Mouse (Mus musculus) gastrocnemius, postnatal 25 days (tissue): ENCODE data around the gene Ror1. TPM values are rescaled to one million over a fixed set of nuclear protein-coding genes. Genes with fewer than 3 reads are reported as not detected.

Experiments used
- DNase-seq: peaks from one replicate; pipeline ENCODE4 v3.0.0; 2022
- total RNA-seq, 2 experiments: library from RNA; stranded (reverse); gene quantifications; 1 replicate in 1 of 2; 2 replicates in 1 of 2; pipeline ENCODE4 v1.2.3; 2021

Gene Ror1
- total RNA-seq, 2 experiments from 2014 or later = 1.9 to 2.4 TPM

DNA sequence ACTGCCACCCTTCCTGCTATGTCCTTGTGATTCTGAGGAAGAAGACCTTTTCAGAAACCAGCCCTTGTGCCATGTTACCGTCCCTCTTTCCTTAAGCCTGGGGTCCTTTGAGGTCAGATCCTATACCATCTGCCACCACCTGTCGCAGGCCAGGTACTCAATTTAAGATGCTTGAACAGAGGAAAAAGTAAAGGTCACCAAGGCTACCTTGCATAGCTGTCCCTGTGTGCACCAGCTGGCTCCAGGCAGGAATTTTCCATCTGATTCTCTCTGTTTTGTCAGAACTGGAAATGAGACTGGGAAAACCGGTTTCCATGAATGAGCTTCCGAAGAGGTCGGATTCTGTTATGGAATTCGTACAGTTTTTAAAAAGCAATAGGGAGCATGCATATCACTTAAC, 294.8 kb downstream of the Ror1 start:
- DNase-seq = no peak

DNA sequence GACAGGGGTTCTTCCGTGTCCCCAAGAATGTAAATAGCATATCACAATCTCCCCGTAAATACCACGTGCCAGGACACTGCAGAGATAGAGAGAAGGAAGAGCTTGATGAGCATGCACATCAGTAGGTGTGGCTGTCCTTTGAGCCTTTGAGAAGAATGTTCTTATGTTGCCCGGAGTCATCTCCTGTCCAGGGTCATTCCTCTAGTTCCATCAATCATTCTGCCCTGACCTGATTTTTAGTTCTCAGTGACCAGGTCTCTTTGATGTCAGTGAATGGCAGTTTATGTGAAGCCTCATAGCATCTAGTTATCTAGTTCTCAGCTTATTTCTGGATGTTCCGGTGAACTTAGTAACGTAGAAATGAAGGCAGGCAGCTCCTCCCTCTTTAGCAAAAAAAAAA, 295.4 kb downstream of the Ror1 start:
- DNase-seq = no peak

DNA sequence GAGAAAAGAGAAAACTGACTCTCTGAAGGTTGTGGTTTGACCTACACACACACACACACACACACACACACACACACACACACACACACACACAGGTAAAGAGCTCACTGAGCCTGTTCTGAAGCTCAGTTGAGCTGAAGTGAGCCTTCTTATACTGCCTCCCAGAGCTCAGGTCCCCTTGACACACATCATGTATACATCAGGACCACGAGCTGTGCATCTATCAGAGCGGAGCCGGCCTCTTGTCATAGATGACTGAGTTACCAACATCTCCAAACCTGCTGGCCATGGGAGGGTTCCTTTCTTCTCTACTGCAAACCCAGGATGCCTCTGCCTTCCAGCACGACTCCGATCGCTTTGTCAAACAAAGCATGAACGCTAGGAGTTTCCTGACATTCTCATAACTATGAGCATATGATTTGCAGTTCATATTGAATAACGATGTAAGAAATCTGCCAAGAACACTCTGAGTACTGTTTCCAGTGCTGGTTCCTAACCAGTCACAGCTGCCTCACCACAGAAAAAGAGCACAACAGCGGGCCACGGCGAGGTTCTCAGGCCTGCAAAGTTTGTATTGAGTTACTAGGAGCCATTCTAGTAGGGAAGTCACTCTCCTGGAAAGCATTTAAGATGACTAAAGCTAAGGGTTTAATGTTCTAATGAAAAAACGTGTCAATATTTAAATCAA, 297.9 kb downstream of the Ror1 start:
- no peak for DNase-seq

DNA sequence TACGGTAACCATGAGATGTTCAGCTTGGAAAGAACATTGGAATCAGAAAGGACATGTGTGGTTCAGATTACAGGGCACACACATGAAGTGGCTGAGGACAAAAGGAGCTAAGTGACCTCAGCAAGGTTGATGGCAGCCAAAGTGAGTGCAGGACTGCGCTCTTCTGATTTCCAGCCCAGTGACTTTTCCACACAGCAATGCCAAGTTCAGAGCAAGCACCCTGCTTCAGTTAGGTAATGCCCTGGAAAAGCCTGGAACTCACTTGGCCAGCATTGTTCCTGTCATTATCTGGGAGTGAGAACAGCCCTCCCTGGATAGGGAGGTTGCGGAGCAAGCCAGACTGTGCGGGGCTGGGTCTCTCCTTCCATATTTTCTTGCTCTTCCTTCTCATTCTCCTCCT, 299.8 kb downstream of the Ror1 start:
- DNase-seq = peak; percentile 82

DNA sequence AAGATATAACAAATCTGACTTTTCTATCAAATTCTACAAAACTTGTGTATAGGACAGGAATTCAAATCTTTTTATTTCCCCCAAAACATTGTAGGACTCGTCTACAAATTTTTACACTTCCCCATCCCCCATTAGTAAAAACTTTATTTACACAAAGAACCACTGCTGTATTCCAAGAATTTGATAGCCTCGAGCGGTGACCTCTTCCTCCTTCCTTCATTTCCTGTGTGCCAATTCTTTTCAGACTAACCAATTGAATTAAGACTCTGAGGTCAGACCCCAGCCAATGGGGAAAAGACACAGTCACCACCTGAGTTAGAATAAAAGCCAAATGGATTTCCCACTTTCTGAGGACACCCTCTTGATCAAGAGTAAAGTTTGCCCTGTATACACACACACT, 302.5 kb downstream of the Ror1 start:
- DNase-seq = no peak

DNA sequence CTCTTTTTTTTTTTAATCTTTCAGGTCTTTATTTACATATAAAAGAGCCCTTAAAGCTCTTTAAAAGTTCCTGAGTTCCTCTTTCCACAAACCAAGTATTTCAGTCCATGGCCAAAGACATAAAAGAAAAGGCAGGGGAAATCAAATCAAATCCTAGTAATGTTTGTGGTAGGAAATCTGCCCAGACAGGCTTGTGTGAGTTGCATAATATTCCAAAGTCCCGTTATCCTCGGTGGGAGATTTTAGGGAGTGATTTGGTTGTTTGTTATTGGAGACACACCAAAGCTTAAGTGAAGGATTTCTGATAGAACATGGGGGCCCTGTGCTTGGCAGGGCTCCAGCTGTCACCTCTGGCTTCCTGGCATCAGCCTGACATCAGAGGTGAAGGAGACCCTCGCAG, 305.5 kb downstream of the Ror1 start:
- DNase-seq = peak; percentile 28

DNA sequence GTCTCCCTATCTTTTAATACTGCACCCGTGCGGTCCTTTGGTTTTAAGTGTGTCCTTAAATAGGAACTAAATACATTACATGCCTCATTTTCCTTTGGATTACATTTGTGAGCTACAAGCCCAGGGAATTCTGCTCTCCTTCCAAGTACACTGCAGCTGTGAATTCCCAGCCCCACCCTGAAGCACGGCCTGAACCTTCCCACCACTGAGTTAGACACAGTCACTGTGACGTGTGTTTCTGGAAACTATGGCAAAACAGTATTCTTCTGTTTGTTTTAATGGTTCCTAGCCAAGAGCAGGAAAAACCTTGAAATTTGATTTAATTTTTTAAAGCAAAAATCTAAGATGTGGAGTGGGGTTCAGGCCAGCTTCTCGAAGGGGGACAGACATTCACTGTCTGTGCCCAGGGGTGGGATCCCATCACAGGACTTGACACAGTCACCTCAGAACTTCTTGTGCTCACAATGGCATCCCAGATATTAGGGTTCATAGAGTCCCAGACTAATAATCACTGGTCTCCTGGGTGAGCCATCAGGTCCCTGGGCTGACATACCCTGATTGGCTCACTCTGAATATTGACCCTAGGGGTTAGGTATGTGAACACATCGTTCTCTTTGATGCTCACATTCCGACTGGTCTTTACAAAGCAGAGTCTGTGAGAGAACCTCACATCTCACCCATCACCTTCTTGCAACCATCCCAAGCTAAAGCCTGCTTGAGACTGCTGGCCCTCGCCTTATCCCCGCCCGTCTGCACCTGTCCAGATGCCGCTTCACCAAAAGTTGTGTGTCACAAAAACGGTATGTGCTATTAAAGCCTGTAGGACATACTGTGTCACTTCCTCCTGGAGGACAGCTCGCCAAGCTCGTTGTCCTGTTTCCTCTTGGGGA, 306.2 kb downstream of the Ror1 start:
- peak; percentile 70 for DNase-seq

DNA sequence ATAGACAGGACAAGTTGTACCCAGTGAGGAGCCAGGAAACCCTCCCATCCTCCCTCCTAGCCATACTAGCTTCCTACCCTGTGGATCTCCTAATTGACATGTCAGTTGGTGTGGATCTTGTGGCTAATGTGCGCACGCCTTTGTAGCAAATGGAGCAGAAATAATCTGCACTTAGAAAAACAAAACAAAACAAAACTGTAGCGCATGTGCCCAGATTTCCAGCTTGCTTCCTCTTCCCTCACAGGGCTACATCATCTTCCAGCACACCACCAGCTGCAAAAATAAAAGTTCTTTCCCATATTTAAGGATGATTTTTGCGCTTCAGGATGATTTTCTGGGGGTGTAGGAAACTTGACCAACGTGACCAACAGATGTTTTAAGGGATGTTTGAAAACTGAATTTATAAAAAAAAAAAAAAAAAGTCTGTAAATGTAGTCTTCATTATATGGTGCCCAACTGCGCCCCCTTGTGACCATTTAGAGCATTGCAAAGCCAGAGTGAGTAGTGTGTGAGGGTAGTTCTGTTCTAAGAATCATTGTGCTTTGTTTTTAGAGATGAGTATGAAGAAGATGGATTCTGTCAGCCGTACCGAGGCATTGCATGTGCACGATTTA, 311.8 kb downstream of the Ror1 start:
- peak; percentile 74 for DNase-seq

DNA sequence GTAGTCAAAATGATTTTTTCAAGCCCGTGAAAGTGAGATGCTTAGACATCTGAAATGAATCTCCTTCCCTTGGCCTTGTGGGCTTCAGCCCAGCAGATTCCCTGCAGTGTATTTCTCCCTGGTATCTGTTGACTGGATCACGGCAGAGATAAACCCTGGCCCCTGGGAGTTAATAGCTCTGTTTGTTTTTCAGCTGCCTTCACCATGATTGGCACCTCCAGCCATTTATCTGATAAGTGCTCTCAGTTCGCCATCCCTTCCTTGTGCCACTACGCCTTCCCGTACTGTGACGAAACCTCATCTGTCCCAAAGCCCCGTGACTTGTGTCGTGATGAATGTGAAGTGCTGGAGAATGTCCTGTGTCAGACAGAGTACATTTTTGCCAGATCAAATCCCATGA, 313.9 kb downstream of the Ror1 start:
- DNase-seq = no peak

DNA sequence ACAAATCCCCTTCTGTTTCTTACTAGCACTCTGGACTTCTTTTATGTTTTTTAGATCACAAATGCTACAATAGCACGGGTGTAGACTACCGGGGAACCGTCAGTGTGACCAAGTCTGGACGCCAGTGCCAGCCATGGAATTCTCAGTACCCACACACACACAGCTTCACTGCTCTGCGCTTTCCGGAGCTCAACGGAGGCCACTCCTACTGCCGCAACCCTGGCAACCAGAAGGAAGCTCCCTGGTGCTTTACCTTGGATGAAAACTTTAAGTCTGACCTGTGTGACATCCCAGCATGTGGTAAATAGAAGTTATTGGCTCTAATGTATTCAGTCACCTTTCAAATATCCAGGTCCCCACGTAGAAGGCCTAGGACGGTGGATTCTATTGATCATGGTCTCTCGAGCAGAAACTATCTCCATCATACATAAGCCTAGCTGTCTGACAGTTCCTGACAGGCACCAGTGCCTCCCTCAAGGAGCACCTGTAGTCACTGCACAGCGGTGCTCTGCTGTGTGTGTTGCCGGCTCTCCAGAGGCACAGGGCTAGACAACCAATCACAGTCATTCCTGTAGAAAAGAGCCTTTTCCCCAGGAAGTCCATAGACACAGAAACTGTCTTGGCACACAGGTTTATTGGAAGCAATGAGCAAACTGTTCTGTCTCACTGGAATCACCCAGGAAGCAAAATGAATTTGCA, 316.4 kb downstream of the Ror1 start:
- DNase-seq = no peak

DNA sequence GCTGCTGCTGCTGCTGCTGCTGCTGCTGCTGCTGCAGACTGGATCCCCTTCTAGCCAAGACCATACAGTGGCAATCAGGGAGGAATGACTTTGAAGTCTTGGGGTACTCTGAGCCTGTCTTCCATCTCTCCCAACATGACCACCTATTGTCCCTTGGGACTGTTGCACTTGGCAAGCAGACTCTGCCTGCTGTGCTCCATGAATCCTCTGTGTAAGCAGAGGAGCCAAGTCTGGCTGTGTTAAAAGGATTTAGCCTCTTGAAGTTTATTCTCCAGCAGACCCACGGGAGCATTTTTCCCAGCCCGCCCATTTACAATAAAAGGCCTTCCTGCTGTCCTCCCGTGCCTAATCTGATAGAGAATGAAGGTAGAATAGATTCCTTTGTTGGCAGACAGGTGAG, 327.2 kb downstream of the Ror1 start:
- no peak for DNase-seq

DNA sequence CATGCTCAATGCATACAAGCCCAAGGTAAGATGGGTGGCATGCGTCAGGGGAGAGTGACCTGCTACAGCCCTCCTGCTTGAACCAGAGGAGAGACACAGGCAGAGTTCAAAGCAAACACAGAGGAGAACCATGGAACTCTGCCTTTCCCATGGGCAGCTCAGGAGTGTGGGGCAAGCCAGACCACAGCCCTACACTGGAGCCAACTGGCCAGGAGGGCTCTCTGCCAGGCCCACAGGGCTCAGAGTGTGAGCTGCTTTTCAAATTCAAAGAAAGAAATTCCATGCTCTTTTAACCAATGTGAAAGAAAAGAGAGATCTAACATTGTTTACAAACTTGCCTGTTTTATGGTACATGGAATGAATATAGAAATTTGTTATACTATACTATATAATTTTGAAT, 330.5 kb downstream of the Ror1 start:
- DNase-seq = peak; percentile 9

DNA sequence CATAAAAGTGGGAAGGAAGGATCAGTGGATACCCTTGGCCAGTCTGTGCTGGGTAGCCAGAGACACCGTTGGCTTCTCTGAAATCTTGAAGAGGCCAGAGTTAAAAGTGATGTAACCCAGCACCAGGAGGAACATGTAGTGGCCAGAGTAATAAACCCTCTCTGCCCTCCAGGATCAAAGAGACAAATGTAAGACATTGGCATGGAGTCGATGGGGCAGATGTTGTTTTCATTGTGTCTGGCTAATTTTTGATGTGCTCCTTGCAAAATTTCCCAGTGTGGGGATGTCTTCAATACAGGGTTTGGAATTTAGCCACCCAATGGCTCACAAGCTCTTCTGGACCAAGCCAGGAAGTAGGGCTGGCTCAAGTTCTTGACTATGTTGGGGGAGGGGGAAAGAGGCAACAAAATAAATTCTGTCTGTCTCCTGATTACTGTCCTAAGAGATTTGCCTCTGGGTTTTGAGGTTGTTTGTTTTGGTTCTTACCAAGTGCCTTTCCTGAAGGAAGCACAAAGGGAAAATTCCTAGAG, 333.8 kb downstream of the Ror1 start:
- peak; percentile 30 for DNase-seq

DNA sequence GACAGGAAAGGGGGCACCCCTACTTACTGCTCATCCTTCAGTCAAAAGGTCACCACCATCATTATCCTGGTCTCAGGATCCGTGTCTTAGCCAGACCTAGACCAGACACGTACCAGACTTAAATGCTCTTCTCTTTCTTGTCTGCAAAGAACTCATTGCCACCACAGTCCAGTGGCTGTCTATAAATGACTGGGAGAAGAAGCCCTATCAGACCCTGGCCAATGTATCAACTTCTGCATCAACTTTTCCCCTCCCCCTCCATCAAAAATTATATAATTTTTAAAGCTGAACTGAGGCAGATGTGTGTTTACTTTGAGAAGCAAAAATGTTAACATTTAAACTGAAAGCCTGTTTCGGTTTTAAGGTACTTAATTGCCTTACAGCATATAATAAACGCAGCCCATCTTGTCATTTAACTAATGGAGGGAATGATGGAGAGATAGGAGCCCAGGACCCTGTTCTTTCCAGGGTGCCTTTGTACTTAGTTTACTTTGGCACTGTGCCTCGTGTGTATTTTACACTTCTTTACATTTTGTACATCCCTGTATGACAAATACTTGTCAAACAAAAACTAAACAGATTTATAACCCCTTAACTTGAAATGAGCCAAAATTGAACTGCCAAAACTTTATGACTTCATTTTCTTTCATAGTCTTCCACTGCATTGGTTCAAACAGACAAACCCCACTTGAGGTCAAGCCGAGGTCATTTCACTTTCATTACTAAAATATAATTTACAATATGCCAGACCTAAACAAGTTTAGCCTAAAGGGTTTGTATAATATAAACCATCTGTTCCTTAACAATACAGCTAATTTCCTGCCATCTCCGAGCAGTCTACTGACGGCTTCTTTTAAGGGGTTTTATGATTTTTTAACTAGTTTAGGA, 339.9 kb downstream of the Ror1 start:
- no peak for DNase-seq

DNA sequence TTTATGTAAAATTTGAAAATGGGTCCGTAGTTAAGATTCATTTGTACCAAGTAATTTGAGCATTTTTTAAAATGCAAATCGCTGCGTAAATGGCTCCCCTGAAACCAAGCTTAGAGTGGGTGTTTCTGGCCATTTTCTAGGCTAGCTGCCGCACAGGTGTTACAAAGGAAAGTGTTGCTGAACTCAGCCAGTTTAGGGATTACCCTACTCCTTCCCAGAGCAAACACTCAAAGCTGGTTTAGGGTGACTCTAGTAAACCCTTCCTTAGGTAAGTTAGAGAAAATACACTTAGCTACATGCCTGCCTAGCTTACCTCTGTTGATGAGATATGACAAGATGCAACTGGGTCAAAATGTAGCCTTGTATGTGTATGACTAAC, 340.6 kb downstream of the Ror1 start:
- DNase-seq = no peak

DNA sequence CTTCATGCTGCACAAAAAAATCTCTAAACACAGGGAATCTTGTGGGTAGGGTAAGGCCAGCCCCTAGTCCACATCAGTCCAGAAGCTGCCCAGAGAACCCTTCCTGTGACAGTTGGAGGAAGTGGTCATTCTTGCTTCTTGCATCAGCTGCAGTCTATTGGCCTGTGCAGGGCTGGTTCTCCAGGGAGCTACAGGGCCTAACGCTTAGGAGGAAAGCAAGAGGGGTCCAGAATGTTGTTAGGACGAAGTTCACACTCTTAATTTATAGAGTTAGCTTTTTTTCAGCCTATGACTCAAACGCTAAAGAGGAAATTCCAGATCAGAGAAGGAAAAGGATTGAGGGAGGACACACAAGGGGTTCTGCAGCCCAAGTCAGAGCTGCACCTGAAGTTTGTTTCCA, 351.3 kb downstream of the Ror1 start:
- no peak for DNase-seq

DNA sequence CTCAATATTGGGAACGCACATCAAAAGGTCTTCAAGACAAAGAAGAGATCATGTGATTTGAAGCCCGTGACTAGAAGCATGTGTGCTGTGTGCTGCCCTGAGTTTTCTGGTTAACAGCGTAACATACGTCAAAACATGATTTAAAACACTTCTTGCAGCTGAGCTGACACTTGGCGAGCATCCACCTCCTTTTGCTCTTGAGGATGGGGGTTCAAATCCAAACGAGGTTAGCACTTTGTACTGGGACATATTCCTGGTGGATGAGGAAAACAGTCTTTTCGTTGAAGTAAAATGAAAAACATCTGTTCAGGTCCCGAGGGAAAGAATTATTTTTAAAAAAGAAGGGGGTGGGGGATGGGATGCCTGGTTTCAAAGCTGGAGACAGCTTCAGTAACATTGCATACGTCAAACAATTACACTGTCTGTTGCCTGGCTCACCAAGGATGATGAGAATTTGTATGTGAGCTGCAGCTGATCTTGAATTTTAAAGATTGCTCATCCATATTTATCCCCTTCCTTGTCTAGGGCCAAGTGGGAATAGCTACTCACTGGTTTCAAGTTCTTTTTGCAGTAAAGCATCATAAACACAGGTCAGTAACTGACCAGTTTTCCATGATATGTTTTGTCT, 367.0 kb downstream of the Ror1 start:
- DNase-seq = peak; percentile 21

DNA sequence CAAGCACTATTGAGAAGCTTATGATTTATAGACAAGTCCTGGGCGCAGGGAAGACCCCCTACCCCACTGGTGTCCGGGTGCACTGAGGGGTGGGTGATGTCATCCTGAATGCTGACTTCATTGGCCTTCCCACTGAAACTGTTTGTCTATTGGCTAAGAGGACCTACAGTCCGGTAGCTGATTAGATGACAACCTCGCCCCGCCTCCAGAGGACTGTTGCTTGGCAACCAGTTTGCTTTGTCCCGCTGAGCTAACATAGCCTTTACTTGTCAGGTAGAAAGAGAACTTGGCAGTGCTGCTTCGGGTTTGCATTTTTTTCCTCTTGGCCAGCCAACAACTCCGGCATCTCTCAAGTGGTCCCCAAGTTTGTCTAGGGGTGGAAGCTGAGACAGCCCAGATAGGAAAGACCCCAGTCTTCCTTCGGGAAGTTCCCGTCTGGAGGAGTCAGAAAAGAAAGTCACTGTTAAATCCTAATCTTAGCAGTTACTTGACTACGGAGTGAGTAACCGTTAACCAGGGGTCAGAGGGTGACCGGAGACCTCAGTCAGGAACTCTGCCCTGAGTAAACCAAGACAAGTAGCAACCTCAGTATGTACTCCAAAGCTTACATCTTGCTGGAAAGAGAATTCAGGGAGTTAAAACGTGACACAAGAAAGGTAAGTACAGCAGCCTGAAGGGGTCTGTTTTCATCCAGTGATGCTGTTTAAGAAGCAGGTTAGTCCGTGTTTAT, 383.2 kb downstream of the Ror1 start, which contains the start of gene Ube2u:
TSS of gene Ube2u (plus strand) at position 258 of the 730 bp plus-strand sequence.
- DNase-seq = no peak

DNA sequence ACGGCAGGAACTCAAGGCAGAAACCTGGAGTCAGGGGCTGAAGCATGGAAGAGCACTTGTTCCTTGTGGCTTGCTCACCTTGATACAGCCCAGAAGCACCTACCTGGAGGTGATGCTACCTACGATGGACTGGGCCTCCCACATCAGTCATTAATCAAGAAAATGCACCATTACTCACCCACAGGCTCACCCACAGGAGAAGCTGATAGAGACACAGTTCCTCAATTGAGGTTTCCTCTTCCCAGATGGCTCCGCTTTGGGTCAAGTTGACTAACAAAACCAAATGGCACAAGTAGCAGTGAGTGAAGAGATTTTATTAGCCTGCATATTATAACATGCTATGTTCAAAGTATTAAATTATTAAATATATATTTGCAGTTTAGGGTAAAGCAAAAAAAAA, 392.9 kb downstream of the Ror1 start:
- no peak for DNase-seq
